Mouse (Mus musculus) CD4-positive naive resting alpha-beta T cell, adult 57 days (primary cell): Measurements from ENCODE around the gene Lilra5. TPM values are rescaled to one million over a fixed set of nuclear protein-coding genes. Genes with fewer than 3 reads are reported as not detected.

Experiments used
- total RNA-seq: library from RNA; stranded (reverse); gene quantifications from one replicate; pipeline ENCODE4 v1.2.4, GENCODE M21; 2023

Lilra5 gene
- total RNA-seq: not detected

GRCm38 (mm10) chr7:4237454-4237853, at the start of gene Lilra5:
Lilra5 (plus strand) TSS chr7:4237754.

Other genes starting within 250 kb of the Lilra5 start
- gene Lair1, start 174.6 kb upstream of the Lilra5 start, total RNA-seq: 11.1 TPM
- gene Ttyh1, start 118.3 kb upstream of the Lilra5 start, total RNA-seq: not detected
- 436 TPM for gene Leng8, start 100.7 kb upstream of the Lilra5 start, total RNA-seq
- gene Leng9, start 87.4 kb upstream of the Lilra5 start, total RNA-seq: 14.8 TPM
- 0.59 TPM for gene Cdc42ep5, start 72.9 kb upstream of the Lilra5 start, total RNA-seq
- 2.2 TPM for gene Ncr1, start 100.0 kb downstream of the Lilra5 start, total RNA-seq
- not detected for gene Gp6, start 160.0 kb downstream of the Lilra5 start, total RNA-seq
- gene Rdh13, start 207.9 kb downstream of the Lilra5 start, total RNA-seq: 10.8 TPM
- gene Eps8l1, start 222.9 kb downstream of the Lilra5 start, total RNA-seq: 18.9 TPM